Mouse (Mus musculus) heart, embryonic 14.5 days (tissue): ENCODE measurements around the gene Sun2. TPM values are rescaled to one million over a fixed set of nuclear protein-coding genes. Genes with fewer than 3 reads are reported as not detected.

Source experiments
- ATAC-seq: fragments of 200-750 bp; cut with Nextera tagmentation; 2 replicates; pipeline ENCODE4 v1.8.0; 2017; ENCODE audit warnings: low read depth, moderate TSS enrichment; ENCODE audit not compliant: insufficient number of reproducible peaks, insufficient read depth, low FRiP score
- H3K27ac ChIP-seq, 2 experiments: fragments of 200-500 bp in 1 of 2; fragments of 300-500 bp in 1 of 2; sonication (generic) in 1 of 2; replicated peaks in 1 of 2; 2 replicates each; pipeline ENCODE4 v1.5.1; 2012 to 2014; ENCODE audit warnings: low read depth in 2 of 2, low read length in 2 of 2, control low read depth in 1 of 2, mild to moderate bottlenecking in 1 of 2, mixed read lengths in 1 of 2; ENCODE audit not compliant: control insufficient read depth in 1 of 2, insufficient read depth in 1 of 2
- H3K27me3 ChIP-seq: fragments of 300-500 bp; sonication (generic); 2 replicates; pipeline ENCODE4 v1.6.1; 2014; ENCODE audit warnings: mild to moderate bottlenecking, low read length, control low read depth; ENCODE audit not compliant: control insufficient read depth, insufficient read depth
- H3K36me3 ChIP-seq: fragments of 300-500 bp; sonication (generic); 2 replicates; pipeline ENCODE4 v1.6.1; 2014; ENCODE audit warnings: mild to moderate bottlenecking, control low read depth, low read length, mixed read lengths; ENCODE audit not compliant: control insufficient read depth, insufficient read depth
- H3K4me1 ChIP-seq, 2 experiments: fragments of 200-500 bp in 1 of 2; fragments of 300-500 bp in 1 of 2; sonication (generic) in 1 of 2; 2 replicates each; pipeline ENCODE4 v1.6.1; 2012 to 2014; ENCODE audit warnings: low read length in 2 of 2, control low read depth in 1 of 2, mixed read lengths in 1 of 2; ENCODE audit not compliant: control insufficient read depth in 2 of 2, insufficient read depth in 2 of 2
- H3K4me2 ChIP-seq: fragments of 300-500 bp; sonication (generic); 2 replicates; pipeline ENCODE4 v1.6.1; 2014; ENCODE audit warnings: mild to moderate bottlenecking, low read length
- H3K4me3 ChIP-seq, 2 experiments: fragments of 200-500 bp in 1 of 2; fragments of 300-500 bp in 1 of 2; sonication (generic) in 1 of 2; 2 replicates each; pipeline ENCODE4 v1.5.1; 2012 to 2014; ENCODE audit warnings: low read length in 2 of 2, mild to moderate bottlenecking in 2 of 2, control low read depth in 1 of 2, low read depth in 1 of 2, moderate library complexity in 1 of 2; ENCODE audit not compliant: control insufficient read depth in 1 of 2, insufficient read depth in 1 of 2
- H3K9ac ChIP-seq: fragments of 300-500 bp; sonication (generic); 2 replicates; pipeline ENCODE4 v1.6.1; 2014; ENCODE audit warnings: mild to moderate bottlenecking, low read length
- H3K9me3 ChIP-seq: fragments of 300-500 bp; sonication (generic); 2 replicates; pipeline ENCODE4 v1.6.1; 2016; ENCODE audit warnings: low read length, control low read depth; ENCODE audit not compliant: control insufficient read depth
- WGBS: fragments of 180-500 bp; shearing (Covaris S2); extraction: QIAGEN DNeasy Blood & Tissue Kit; methylation state at CpG from one replicate; pipeline ENCODE4 v1.1.7; 2014; 5-methylcytosine and 5-hydroxymethylcytosine counted together
- polyA plus RNA-seq: library from polyadenylated mRNA; unstranded; fragments of >200 nt; fragmentation: Nextera tagmentation; extraction: Ambion mirVana; gene quantifications from 2 replicates; pipeline ENCODE4 v1.2.1, GENCODE M21; 2014

The Sun2 gene
- polyA plus RNA-seq, 1 experiment from 2014 or later = 7.7 TPM

GRCm38 (mm10) chr15:79685141-79685641 lies 57.1 kb downstream of the Sun2 start:
- 25% methylated on average over 6 of the region's 6 CpGs for WGBS
- H3K4me3 ChIP-seq = peak overlapping the region; percentile 80 to 96
- H3K9ac ChIP-seq = peak overlapping the region; percentile 99
- peak overlapping the region; percentile 97 for H3K4me2 ChIP-seq
- no peaks in the 10 kb centered on the region for H3K9me3 ChIP-seq
- no peaks in the 10 kb centered on the region for H3K27me3 ChIP-seq
- no peak for ATAC-seq
- peak overlapping the region; percentile 12 to 99; a peak in 1 of 4 replicates for H3K27ac ChIP-seq
- no peaks in the 10 kb centered on the region for H3K36me3 ChIP-seq
- peaks cover 28 to 68% of the 10 kb centered on the region in 2 experiments for H3K4me1 ChIP-seq

- 68% methylated on average over 6 of the region's 6 CpGs for WGBS
- no peaks in the 10 kb centered on the region for H3K9me3 ChIP-seq
- H3K4me2 ChIP-seq = peak overlapping the region; percentile 97
- peaks cover 28 to 64% of the 10 kb centered on the region in 2 experiments for H3K4me1 ChIP-seq
- H3K4me3 ChIP-seq = peak overlapping the region; percentile 80 to 96; a peak in 3 of 4 replicates
- ATAC-seq = no peak
- H3K36me3 ChIP-seq = no peaks in the 10 kb centered on the region
- H3K27me3 ChIP-seq = no peaks in the 10 kb centered on the region
- H3K9ac ChIP-seq = peak overlapping the region; percentile 99
- no peak overlapping the region for H3K27ac ChIP-seq
Measured at GRCm38 (mm10) chr15:79684616-79685015, 57.7 kb downstream of the Sun2 start.

GRCm38 (mm10) chr15:79683707-79684465 lies 58.5 kb downstream of the Sun2 start:
- Histone ChIP-seq H3K27me3 (no peaks in the 10 kb centered on the region), H3K9me3 (no peaks in the 10 kb centered on the region), H3K4me1 (peaks cover 28 to 63% of the 10 kb centered on the region in 2 experiments), H3K27ac (peak overlapping the region; percentile 23 to 62), H3K9ac (peak overlapping the region; percentile 99), H3K36me3 (no peaks in the 10 kb centered on the region), H3K4me2 (peak overlapping the region; percentile 97), H3K4me3 (peak overlapping the region; percentile 80 to 96)
- ATAC-seq = no peak
- WGBS = 28% methylated on average over 19 of the region's 19 CpGs

GRCm38 (mm10) chr15:79683146-79683545 lies 59.2 kb downstream of the Sun2 start:
- Histone ChIP-seq H3K9me3 (no peaks in the 10 kb centered on the region), H3K27me3 (no peaks in the 10 kb centered on the region), H3K4me3 (peak overlapping the region in 1 of 2 experiments; percentile 96; a peak in 3 of 4 replicates), H3K9ac (peak overlapping the region; percentile 99), H3K27ac (peak overlapping the region; percentile 54 to 62), H3K4me1 (peaks cover 28 to 58% of the 10 kb centered on the region in 2 experiments), H3K36me3 (no peaks in the 10 kb centered on the region), H3K4me2 (peak overlapping the region; percentile 97)
- WGBS = 53% methylated on average over 6 of the region's 6 CpGs
- no peak for ATAC-seq

GRCm38 (mm10) chr15:79681973-79682372 lies 60.4 kb downstream of the Sun2 start:
- H3K27me3 ChIP-seq = no peaks in the 10 kb centered on the region
- peak overlapping the region; percentile 5 to 62; a peak in 3 of 4 replicates for H3K27ac ChIP-seq
- no peak for ATAC-seq
- H3K4me3 ChIP-seq = peak overlapping the region in 1 of 2 experiments; percentile 96; a peak in 1 of 4 replicates
- peaks cover 28 to 58% of the 10 kb centered on the region in 2 experiments for H3K4me1 ChIP-seq
- 70% methylated on average over 4 of the region's 4 CpGs for WGBS
- peak overlapping the region; percentile 99 for H3K9ac ChIP-seq
- peak overlapping the region; percentile 97 for H3K4me2 ChIP-seq
- no peaks in the 10 kb centered on the region for H3K9me3 ChIP-seq
- H3K36me3 ChIP-seq = peaks cover 8% of the 10 kb centered on the region

- ATAC-seq = no peak
- peaks cover 46% of the 10 kb centered on the region for H3K36me3 ChIP-seq
Measured at GRCm38 (mm10) chr15:79677936-79678335, 64.4 kb downstream of the Sun2 start.

More at GRCm38 (mm10) chr15:79677936-79678335, 64.4 kb downstream of the Sun2 start:
- no peak overlapping the region for H3K9ac ChIP-seq
- no peaks in the 10 kb centered on the region for H3K27me3 ChIP-seq
- no peak overlapping the region for H3K27ac ChIP-seq
- no peak overlapping the region for H3K4me3 ChIP-seq
- H3K4me1 ChIP-seq = peaks cover 8 to 23% of the 10 kb centered on the region in 2 experiments
- WGBS = 86% methylated on average over 2 of the region's 2 CpGs
- H3K4me2 ChIP-seq = no peak overlapping the region
- H3K9me3 ChIP-seq = no peaks in the 10 kb centered on the region
